Mouse (Mus musculus) brain, embryonic 14.5 days (tissue): ENCODE data around the gene Ambp. TPM values are rescaled to one million over a fixed set of nuclear protein-coding genes. Genes with fewer than 3 reads are reported as not detected.

Experiments
- DNase-seq: peaks from one replicate; pipeline ENCODE4 v3.0.0-alpha.2; 2011; ENCODE audit warnings: low read depth
- CTCF ChIP-seq: fragments of 200-500 bp; IDR thresholded peaks from 2 replicates; pipeline ENCODE4 v1.5.1; 2012; ENCODE audit warnings: inconsistent platforms, mild to moderate bottlenecking, moderate library complexity, borderline replicate concordance; ENCODE audit not compliant: insufficient read depth, insufficient read length; ENCODE audit errors: extremely low read depth
- POLR2A ChIP-seq: fragments of 200-500 bp; IDR thresholded peaks from 2 replicates; pipeline ENCODE4 v1.6.1; 2012; ENCODE audit warnings: mild to moderate bottlenecking, inconsistent platforms, borderline replicate concordance; ENCODE audit not compliant: poor library complexity, insufficient read depth, insufficient read length, severe bottlenecking; ENCODE audit errors: extremely low read depth
- polyA plus RNA-seq: library from polyadenylated mRNA; depleted of rRNA; stranded (reverse); fragments of >200 nt; gene quantifications from 2 replicates; pipeline ENCODE4 v1.2.3, GENCODE M21; 2012

Ambp gene
- polyA plus RNA-seq, 1 experiment = 0.25 TPM

DNA sequence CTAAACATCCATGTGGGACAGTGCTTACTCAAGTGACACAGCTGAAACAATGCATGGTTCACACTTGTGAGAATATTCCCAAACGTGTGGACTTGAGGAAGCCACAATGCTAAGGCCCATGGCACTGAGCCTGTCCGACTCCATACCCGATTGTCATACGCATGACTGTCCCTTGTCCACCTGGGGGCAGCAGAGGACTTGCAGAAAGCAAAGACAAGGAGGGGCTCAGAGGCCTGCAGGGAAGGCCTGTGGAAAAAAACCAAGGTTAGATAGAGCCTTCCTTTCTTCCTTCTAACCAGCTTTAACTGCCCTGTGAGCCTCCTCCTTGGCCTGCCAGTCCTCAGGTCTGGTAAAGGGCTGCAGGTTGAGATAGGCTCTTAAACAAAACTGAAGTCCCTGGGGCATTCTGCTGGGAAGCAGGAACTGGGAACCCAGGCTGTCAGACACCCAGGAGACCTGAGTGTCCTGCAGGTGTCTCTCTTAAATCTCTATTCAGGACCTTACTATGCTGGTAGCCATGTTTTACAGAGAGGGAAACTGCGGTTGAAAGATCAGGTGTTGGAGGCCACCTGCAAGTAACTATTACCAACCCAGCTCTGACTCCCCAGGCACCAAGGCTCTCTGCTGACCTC lies 4.5 kb upstream of the Ambp start:
- peak; percentile 94 for DNase-seq
- TF ChIP-seq POLR2A (no peak), CTCF (peak; percentile 94)

DNA sequence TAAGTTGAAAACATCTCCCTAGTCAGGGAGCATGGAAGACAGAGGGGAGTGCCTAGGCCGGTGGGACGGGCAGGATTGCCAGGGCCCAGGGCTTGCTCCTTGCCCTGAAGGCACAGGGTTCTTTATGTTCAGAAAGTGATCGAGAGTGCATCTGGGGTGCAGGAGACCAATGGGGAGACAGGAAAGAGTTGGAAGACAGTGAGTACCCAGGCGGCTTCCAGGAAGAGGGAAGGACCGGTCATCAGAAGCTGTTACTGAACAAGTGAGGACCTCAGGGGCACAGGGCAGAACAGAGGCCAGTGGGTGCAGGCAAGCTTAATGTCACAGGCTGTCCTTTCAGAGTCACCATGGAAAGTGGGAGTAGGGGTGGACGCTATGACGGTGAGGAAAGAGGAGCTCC lies 3.6 kb upstream of the Ambp start:
- no peak for TF ChIP-seq POLR2A
- no peak for TF ChIP-seq CTCF

DNA sequence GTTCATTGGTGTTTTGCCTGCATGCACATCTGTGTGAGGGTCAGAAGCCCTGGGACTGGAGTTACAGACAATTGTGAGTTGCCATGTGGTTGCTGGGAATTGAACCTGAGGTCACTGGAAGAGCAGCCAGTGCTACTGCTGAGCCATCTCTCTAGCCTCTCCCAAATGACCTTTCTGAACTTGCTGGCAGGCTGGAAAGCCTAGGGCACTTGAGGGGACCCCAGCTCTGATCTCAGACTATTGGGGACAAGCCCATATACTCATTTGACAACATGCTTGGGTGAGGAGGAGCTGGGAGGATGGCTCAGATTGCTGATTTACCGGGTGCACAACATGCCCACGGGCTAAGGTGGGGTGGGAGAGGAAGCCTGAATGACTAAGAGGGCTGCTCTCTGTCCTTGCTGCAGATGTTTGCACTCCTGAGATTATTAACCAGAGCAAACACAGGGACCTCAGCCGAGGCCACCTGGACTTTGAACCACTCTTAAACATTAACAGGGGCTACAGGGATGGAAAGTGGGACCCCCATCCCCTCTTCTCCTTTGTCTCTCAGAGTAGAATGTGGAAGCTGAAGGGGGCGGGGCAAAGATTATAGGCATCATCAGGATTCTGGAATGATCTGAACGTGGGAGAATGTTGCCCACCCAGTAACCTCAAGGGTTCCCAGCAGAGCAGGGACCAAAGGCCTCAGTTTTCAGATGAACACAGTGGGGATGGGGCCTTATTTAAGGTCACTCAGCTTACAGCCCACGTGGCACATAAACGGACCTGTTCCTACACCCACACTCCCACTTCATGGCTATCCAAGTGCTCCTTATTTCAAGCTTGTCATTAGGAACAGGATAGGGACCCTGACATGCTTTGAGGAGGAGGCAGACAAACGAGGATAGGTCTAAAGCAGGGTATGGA lies 2.4 kb upstream of the Ambp start:
- TF ChIP-seq CTCF = no peak
- no peak for TF ChIP-seq POLR2A
- no peak for DNase-seq

More for the DNA sequence above, 3.6 kb upstream of the Ambp start:
- no peak for DNase-seq

DNA sequence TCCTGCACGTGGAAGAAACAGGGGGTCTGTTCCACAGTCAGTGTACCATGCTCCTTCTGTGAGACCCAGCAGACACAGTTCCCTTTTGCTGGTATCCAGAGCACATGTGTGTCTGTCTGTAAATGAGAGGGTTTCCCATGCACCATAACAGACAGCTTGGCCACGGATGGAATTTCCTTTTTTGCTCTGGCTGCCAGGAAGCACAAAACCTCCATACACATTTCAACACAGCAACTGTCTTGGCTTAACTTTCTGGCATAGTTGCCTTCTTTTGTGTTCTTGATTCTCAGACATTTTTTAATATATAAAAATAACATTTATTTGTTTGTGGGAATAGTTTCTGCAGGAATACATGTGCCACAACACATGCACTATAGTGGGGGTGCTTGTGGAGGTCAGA lies 997 bp upstream of the Ambp start:
- TF ChIP-seq POLR2A (no peak), CTCF (no peak)
- DNase-seq = no peak

DNA sequence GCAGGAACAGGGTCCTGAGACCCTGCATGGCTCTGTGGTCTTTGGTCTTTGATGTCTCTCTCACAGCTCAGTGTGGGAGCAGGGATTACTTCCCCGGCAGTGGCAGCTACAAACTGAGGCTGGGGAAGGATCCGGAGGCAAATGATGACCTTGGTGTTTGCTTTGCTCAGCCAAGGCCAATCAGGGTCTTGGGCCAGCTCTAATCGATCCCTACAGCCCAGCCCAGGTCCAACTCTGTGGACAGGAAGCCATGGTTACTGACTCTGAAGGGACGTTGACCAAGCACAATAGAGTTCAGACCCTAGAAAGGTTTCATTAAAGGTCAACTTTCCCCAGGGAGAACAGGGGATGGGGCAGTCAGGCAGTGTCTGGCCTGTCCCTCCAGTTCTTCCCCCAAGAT lies 571 bp downstream of the Ambp start:
- TF ChIP-seq POLR2A = no peak
- TF ChIP-seq CTCF = no peak

DNA sequence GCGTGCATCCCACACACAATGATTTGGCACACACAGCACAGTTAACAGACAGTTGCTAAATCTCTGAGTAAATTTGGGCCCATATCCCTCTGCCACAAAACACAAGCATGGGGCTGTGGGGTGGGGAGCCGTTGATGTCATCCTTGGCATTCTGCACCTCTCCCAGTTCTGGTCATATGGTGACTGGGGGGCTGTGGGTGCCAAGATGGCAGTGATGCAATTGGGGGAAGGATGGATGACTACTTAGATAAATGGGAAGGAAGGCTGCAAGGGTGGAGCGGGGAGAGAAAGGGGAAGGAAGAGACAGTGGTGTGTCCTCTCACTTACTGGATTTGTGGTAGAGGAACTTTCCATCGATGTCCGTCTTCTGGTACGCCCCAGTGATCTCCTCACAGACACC lies 3.5 kb downstream of the Ambp start:
- DNase-seq = peak; percentile 24
- TF ChIP-seq CTCF (no peak), POLR2A (no peak)

More for the DNA sequence above, 571 bp downstream of the Ambp start:
- DNase-seq = no peak

DNA sequence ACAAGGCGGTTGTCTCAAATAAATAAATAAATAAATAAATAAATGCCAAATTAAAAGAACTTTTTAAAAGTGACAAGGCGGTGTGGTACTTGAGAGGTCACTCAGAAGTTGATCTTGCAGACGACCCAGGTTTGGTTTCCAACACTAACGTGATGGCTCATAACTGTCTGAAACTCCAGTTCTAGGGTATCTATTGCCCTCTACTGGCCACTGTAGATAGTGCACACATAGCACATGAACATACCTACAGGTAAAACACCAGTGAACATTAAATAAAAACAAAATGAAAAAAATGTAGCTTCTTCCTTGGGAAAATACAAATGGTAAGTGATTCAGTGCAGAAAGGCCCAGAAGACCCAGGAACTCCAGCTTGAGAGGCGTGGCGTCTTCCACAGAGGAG lies 7.3 kb downstream of the Ambp start:
- DNase-seq = no peak
- TF ChIP-seq CTCF (peak; percentile 8; the same call in 1 of the 2 replicates), POLR2A (no peak)

DNA sequence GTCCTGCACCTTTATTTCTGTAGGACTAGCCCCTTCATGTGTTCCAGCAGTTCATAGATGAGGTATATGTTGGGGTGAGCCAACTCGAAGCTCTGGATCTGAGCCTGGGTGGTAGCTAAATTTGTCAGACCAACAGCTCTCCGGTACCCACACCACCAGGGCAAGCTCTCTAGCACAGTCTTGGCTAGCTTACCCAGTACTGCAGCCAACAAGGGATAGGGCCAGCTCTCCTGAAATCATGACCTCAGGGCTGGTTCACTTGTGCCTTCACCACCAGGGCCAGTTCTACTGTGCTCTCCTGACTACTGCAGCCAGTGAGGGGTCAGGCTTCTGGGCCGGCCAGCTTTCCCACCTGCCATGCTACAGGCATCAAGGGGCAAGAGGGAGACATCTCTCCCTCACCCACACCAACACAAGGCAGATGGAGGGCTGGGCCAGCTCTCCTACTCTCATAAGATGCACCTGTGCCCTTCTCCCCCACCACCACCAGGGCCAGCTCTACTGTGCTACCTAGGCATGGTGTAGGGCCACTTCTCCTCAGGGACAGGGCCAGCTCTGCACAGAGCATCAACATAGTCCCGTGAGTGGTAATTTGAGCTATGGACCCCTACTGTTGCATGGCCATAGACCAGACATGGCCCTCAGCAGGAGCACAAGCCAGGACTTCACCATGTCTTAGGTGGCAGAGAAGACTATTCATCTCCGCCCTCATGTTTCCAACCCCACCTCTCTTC lies 24.5 kb downstream of the Ambp start:
- no peak for DNase-seq
- TF ChIP-seq CTCF (no peak), POLR2A (no peak)

DNA sequence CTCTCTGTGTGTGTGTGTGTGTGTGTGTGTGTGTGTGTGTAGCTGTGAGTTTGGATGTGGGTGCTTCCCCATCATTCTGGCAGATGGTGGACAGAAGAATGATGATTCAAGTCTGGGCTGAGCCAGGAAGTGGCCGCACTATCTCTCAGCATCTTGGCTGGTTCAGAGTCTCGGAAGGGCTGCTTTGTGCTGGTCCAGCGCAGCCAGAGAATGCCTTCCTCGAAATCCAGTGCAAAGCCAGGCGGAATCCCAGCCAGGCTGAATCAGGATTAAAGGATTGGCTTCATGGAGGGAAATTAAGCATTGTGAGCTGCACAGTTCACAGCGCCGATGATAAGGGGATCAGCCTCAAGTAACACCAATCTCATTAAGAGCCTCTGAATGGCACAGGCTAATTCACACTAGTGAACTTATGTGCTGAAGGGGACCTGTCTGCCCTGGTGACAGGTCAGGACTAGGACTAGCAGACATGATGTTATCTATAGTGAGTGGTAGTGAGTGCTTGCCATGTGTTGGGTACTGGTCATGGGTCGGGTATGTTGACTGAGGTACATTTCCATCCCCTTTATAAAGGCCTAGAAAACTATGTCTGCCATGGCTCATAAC lies 29.6 kb downstream of the Ambp start:
- DNase-seq = peak; percentile 71
- no peak for TF ChIP-seq CTCF

DNA sequence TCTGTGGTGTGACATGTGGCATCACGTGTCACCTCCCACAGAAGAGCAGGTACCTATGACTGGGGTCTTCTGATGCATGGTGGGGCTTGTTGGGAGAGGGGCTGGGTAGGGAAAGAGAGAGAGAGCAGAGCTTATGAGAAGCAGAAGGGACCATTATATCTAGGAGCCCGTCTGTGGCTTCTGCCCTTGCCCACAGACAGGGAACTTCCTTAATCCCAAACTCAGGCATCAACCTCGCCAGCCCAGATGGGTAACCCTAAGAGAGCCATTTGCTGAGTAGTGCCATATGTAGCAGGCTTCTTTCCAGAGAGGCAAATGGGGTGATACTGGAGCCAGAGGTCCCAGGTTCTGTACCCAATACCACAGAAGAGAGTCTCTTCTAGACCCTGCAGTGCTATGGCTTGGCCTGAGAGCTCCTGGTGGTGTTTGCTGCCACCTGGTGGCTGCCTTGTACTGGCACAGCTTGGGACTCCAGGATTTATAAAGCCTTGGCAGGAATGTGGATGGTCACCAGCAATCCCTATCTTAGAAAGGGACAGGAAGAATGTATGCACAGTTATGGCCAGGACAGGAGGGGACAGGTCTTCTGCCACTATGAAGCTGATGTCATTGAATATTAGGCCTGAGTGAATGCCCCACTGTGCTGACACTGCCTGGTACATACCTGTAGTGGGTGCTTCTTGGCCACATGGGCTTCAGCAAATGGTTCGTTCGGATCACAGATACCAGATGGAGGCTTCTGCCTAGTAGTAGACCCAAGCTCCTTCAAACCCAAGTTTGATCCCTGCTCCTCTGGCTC lies 35.8 kb downstream of the Ambp start:
- TF ChIP-seq CTCF (peak; percentile 97), POLR2A (no peak)
- peak; percentile 93 for DNase-seq
